Mouse (Mus musculus) bone marrow macrophage, adult 2 months (primary cell): Measurements from ENCODE around the gene Ifnar1. TPM values are rescaled to one million over a fixed set of nuclear protein-coding genes. Genes with fewer than 3 reads are reported as not detected.
"Not testable (repeated sequence)": the region's sequence is repeated elsewhere in the genome, so short reads cannot be mapped to it uniquely, and the experiment has no call there.

Experiments used
- H3K27ac ChIP-seq: 2 replicates; pipeline ENCODE4 v1.5.1; 2012; ENCODE audit warnings: low read depth, low read length; ENCODE audit not compliant: insufficient read depth
- H3K4me1 ChIP-seq: 2 replicates; pipeline ENCODE4 v1.6.1; 2012; ENCODE audit warnings: low read length; ENCODE audit not compliant: control insufficient read depth, insufficient read depth
- H3K4me3 ChIP-seq: 2 replicates; pipeline ENCODE4 v1.5.1; 2012; ENCODE audit warnings: mild to moderate bottlenecking, low read length, moderate library complexity; ENCODE audit not compliant: insufficient read depth
- CTCF ChIP-seq: IDR thresholded peaks from 2 replicates; pipeline ENCODE4 v1.5.1; 2012; ENCODE audit warnings: low read depth, mild to moderate bottlenecking, low read length, moderate library complexity
- POLR2A ChIP-seq: IDR thresholded peaks from 2 replicates; pipeline ENCODE4 v1.6.1; 2012; ENCODE audit warnings: mild to moderate bottlenecking, low read depth, low read length, borderline replicate concordance
- polyA plus RNA-seq: library from polyadenylated mRNA; stranded (reverse); fragments of >200 nt; gene quantifications from 2 replicates; pipeline ENCODE4 v1.2.4, GENCODE M21; 2012; ENCODE audit not compliant: missing spikeins, insufficient read depth, insufficient read length

The Ifnar1 gene
- polyA plus RNA-seq = 89.1 and 92.5 TPM in 2 replicates

GRCm38 (mm10) chr16:91484808-91485700 lies at the start of gene Ifnar1:
Gene Ifnar1, plus strand, starts transcription at chr16:91485238.
- H3K27ac ChIP-seq = peak within 1 kb of the TSS; percentile 98
- H3K4me1 ChIP-seq = peaks cover 37% of the 10 kb centered on the region
- peak within 1 kb of the TSS; percentile 81 for H3K4me3 ChIP-seq
- TF ChIP-seq POLR2A = peak; percentile 52; the same call in 1 of the 2 replicates
- TF ChIP-seq CTCF = no peak

DNA sequence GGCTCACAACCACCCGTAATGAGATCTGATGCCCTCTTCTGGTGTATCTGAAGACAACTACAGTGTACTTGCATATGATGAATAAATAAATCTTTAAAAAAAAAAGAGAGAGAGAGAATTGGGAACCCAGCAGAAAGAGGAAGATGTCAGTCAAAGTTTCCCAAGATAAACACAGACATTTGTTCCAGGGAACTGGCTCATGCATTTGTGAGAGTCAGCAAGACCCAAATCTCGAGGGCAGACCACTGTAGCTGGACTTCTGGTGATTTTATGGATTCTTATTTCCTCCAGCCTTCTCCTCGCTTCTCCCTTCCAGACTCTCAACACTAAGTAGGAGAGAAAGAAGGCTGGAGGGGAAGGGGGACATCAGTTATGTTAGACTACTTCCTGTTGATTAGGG lies 47.0 kb upstream of the Ifnar1 start:
- H3K27ac ChIP-seq = peak overlapping the region; percentile 82
- H3K4me3 ChIP-seq = no peak overlapping the region
- peaks cover 44% of the 10 kb centered on the region for H3K4me1 ChIP-seq
- TF ChIP-seq POLR2A (no peak), CTCF (no peak)

GRCm38 (mm10) chr16:91438599-91438998 lies 46.4 kb upstream of the Ifnar1 start:
- H3K27ac ChIP-seq = peak overlapping the region; percentile 82
- peaks cover 39% of the 10 kb centered on the region for H3K4me1 ChIP-seq
- not testable (repeated sequence) for H3K4me3 ChIP-seq

- no peak overlapping the region for H3K27ac ChIP-seq
- no peak for TF ChIP-seq POLR2A
- TF ChIP-seq CTCF = no peak
- no peak overlapping the region for H3K4me3 ChIP-seq
- peaks cover 30% of the 10 kb centered on the region for H3K4me1 ChIP-seq
Measured at GRCm38 (mm10) chr16:91441366-91441765, 43.7 kb upstream of the Ifnar1 start.

- TF ChIP-seq CTCF (no peak), POLR2A (no peak)
- H3K27ac ChIP-seq = no peak overlapping the region
- no peak overlapping the region for H3K4me3 ChIP-seq
- peaks cover 32% of the 10 kb centered on the region for H3K4me1 ChIP-seq
Measured at GRCm38 (mm10) chr16:91441811-91442240, 43.2 kb upstream of the Ifnar1 start.

GRCm38 (mm10) chr16:91442446-91442845 lies 42.6 kb upstream of the Ifnar1 start:
- Histone ChIP-seq H3K27ac (no peak overlapping the region), H3K4me3 (no peak overlapping the region), H3K4me1 (peaks cover 35% of the 10 kb centered on the region)
- TF ChIP-seq CTCF = no peak

DNA sequence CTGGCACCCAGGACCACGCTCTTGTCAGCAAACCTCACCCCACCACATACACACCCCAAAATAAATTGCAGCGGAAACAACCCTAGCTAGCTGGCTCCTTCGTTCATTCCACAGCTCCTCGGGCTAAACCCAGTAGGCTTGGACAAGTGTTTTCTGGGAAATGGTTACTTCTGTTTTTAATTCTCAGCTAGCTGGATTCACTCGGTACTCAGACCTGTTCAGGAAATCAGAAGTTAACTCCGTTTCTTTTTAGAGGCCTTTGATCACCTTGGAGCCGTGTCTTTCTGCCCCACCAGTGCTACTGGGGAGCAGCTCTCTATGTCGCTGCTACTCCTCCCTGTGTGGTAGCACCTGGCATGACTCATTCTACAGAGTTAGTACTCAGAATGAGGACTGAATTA lies 41.8 kb upstream of the Ifnar1 start:
- Histone ChIP-seq H3K27ac (no peak overlapping the region), H3K4me1 (peaks cover 35% of the 10 kb centered on the region), H3K4me3 (no peak overlapping the region)
- TF ChIP-seq CTCF = no peak
- TF ChIP-seq POLR2A = no peak

DNA sequence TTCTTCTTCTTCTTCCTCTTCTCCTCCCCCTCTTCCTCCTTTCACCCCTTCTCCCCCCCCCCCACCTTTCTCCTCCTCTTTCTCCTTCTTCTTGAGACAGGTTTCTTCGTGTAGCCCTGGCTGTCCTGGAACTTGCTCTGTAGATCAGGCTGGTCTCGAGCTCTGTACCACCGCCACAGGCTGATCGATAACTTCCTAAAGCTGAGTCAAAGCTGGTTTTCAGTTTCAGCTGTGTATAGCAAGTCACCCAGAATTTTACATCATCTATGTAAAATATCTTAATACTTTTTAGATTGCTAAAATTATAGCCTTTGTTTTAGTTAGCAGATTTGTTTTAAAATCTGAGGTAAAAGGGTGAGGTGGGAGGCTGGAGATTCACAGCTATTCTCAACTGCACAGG lies 40.2 kb upstream of the Ifnar1 start:
- TF ChIP-seq POLR2A (no peak), CTCF (no peak)
- peaks cover 20% of the 10 kb centered on the region for H3K4me1 ChIP-seq
- no peak overlapping the region for H3K27ac ChIP-seq
- H3K4me3 ChIP-seq = no peak overlapping the region

- no peak for TF ChIP-seq CTCF
- no peak for TF ChIP-seq POLR2A
- H3K4me3 ChIP-seq = no peak overlapping the region
- H3K4me1 ChIP-seq = peaks cover 18% of the 10 kb centered on the region
- H3K27ac ChIP-seq = no peak overlapping the region
Measured at GRCm38 (mm10) chr16:91445566-91445965, 39.5 kb upstream of the Ifnar1 start.

GRCm38 (mm10) chr16:91446778-91447511 lies 38.1 kb upstream of the Ifnar1 start:
- Histone ChIP-seq H3K27ac (no peak overlapping the region), H3K4me3 (no peak overlapping the region)

More at GRCm38 (mm10) chr16:91446778-91447511, 38.1 kb upstream of the Ifnar1 start:
- TF ChIP-seq POLR2A (no peak), CTCF (no peak)
- peaks cover 23% of the 10 kb centered on the region for H3K4me1 ChIP-seq
